In the genomic region with DNA sequence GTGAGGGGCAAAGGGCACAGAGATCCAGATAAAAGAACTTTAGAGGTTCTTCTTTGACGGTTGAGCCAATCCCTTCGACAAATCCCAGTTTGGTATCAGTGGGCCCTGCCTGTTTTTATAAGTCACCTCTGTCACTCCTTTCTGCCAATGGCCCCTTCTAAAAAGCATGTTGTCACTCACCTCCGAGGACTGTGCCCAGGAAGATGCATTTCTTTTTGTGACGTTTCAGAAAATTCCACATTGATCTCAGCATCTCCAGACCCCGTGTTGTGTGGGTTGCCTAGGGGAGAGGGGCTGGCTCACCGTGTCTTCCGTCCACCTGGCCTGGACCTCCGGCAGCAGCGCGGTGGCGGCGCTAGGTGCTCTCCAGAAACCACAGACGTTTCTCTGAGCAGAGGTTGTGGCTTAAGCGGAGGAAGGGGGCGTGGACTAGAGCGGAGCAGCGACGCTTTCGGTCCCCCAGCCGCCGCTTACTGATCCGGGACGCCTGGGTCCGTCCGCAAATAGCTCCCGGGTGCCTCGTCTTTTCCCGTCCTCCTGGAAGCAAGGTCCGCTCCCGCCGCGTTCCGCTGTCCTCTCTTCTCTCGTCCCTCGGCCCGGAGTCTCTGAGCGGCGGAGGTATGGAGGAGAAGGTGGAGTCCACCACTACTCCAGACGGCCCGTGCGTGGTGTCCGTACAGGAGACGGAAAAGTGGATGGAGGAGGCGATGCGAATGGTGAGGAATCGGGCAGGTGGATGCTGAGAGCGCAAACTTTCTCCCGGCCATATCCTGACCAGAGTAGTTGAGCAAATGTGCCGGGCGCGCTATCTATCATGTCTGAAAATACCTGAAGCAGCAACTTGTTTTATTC, we compare ENCODE assay signal across 7 mouse cellular contexts. TPM values are rescaled to one million over a fixed set of nuclear protein-coding genes. Genes with fewer than 3 reads are reported as not detected.
DNase-seq lines count a peak whose midpoint lies in the region; ATAC-seq and TF ChIP-seq lines count a peak whose summit lies in the region.

Gene Adat2 (plus strand): TSS at position 249 of the 852 bp plus-strand sequence.
Gene Pex3 (minus strand): TSS at position 497 of the 852 bp plus-strand sequence.

- intact Hi-C loops in left cerebral cortex, postnatal 4 days (cut with DNase I): no loop called here

- DNase-seq in adrenal gland, adult 2 months: peak; percentile 93
- DNase-seq in embryo, embryonic 11.5 days (ENCODE audit: low read depth, low spot score): peak; percentile 82
- peak; percentile 81 to 89 for DNase-seq in gastrocnemius, postnatal 4 days (ENCODE audit: low spot score in 2 of 2)
- DNase-seq in left cerebral cortex, postnatal 4 days: peak; percentile 88

- WGBS in intestine, postnatal 0 days: under 1% methylated on average over 51 of the region's 51 CpGs
- WGBS in midbrain, embryonic 12.5 days: 1% methylated on average over 50 of the region's 51 CpGs
- WGBS in small intestine, adult 2 months: under 1% methylated on average over 51 of the region's 51 CpGs

- H3K36me3 ChIP-seq in intestine, postnatal 0 days (ENCODE audit: control insufficient read depth, insufficient read depth): no peaks in the 10 kb centered on the region
- 0 out of 2 replicates have a peak, but pooled peaks cover 2% of the 10 kb centered on the region for H3K36me3 ChIP-seq in midbrain, embryonic 12.5 days
- peaks cover 2% of the 10 kb centered on the region; the same call in 1 of the 2 replicates for H3K36me3 ChIP-seq in small intestine, adult 2 months (ENCODE audit: control insufficient read depth, insufficient read depth, low read length)

- TF ChIP-seq POLR2A in small intestine, adult 2 months (IDR thresholded peaks at IDR 0.05; ENCODE audit: low read depth, low read length): peak; percentile 68

- peak within 1 kb of the TSS; percentile 72 for H3K4me2 ChIP-seq in intestine, postnatal 0 days (replicated peaks; ENCODE audit: low read depth)
- peak within 1 kb of the TSS; percentile 64 for H3K4me2 ChIP-seq in midbrain, embryonic 12.5 days (replicated peaks)

- H3K27ac ChIP-seq in intestine, postnatal 0 days (ENCODE audit: low read depth, low read length): peak within 1 kb of the TSS; percentile 81
- peak within 1 kb of the TSS; percentile 67 for H3K27ac ChIP-seq in midbrain, embryonic 12.5 days (replicated peaks)
- H3K27ac ChIP-seq in small intestine, adult 2 months (ENCODE audit: insufficient read depth, low read depth, low read length): peak within 1 kb of the TSS; percentile 49

- H3K4me3 ChIP-seq in intestine, postnatal 0 days (ENCODE audit: low read depth, low read length): peak within 1 kb of the TSS; percentile 76
- peak within 1 kb of the TSS; percentile 70 for H3K4me3 ChIP-seq in midbrain, embryonic 12.5 days
- H3K4me3 ChIP-seq in small intestine, adult 2 months (ENCODE audit: low read depth, low read length): peak within 1 kb of the TSS; percentile 94

- H3K9me3 ChIP-seq in intestine, postnatal 0 days (ENCODE audit: control insufficient read depth): no peaks in the 10 kb centered on the region
- no peaks in the 10 kb centered on the region for H3K9me3 ChIP-seq in midbrain, embryonic 12.5 days

- peaks cover 3% of the 10 kb centered on the region; the same call in 1 of the 2 replicates for H3K4me1 ChIP-seq in intestine, postnatal 0 days (replicated peaks; ENCODE audit: control insufficient read depth, insufficient read depth, low read length)
- H3K4me1 ChIP-seq in midbrain, embryonic 12.5 days: peaks cover 7% of the 10 kb centered on the region
- no peaks in the 10 kb centered on the region for H3K4me1 ChIP-seq in small intestine, adult 2 months (ENCODE audit: control insufficient read depth, insufficient read depth, insufficient read length, low read length)

- peak within 1 kb of the TSS; percentile 67 for H3K9ac ChIP-seq in intestine, postnatal 0 days (ENCODE audit: low read depth, low read length)
- H3K9ac ChIP-seq in midbrain, embryonic 12.5 days (replicated peaks): peak within 1 kb of the TSS; percentile 80

- TF ChIP-seq CTCF in intestine, postnatal 0 days (IDR thresholded peaks at IDR 0.05; ENCODE audit: low read depth): peak; percentile 38
- no peak for TF ChIP-seq CTCF in small intestine, adult 2 months (IDR thresholded peaks at IDR 0.05; ENCODE audit: extremely low read depth, insufficient read length, insufficient replicate concordance, low read depth, low read length)

- ATAC-seq in intestine, postnatal 0 days: peak; percentile 97
- peak; percentile 95 for ATAC-seq in midbrain, embryonic 12.5 days (ENCODE audit: low FRiP score, low read depth)

- no peaks in the 10 kb centered on the region for H3K27me3 ChIP-seq in intestine, postnatal 0 days (replicated peaks; ENCODE audit: control insufficient read depth, insufficient read depth, low read length)
- H3K27me3 ChIP-seq in midbrain, embryonic 12.5 days: no peaks in the 10 kb centered on the region
- H3K27me3 ChIP-seq in small intestine, adult 2 months (ENCODE audit: control insufficient read depth, insufficient read depth, low read length): no peaks in the 10 kb centered on the region

RNA-seq across cellular contexts. Expression of gene Adat2, which starts in this region (rescaled TPM):
- 1 to 10 TPM; 3.2 to 4.8 TPM for total RNA-seq in adrenal gland, adult 2 months (2021)
- 1.4 and 1.6 TPM in 2 replicates for polyA plus RNA-seq in adrenal gland, adult 2 months (2012; rRNA removed)
- 1 to 10 TPM; 5.1 to 5.7 TPM for total RNA-seq in gastrocnemius, postnatal 4 days (2021)
- polyA plus RNA-seq in intestine, postnatal 0 days (2015; fragmentation: Nextera tagmentation; extraction: Ambion mirVana): 2.5 and 3.2 TPM in 2 replicates
- total RNA-seq in left cerebral cortex, postnatal 4 days (2021): 1 to 10 TPM; 8.9 to 9.7 TPM
- 2.7 and 2.9 TPM in 2 replicates for polyA plus RNA-seq in midbrain, embryonic 12.5 days (2016; fragmentation: Nextera tagmentation; extraction: Ambion mirVana)
- polyA plus RNA-seq in small intestine, adult 2 months (2012; rRNA removed): 0.53 and 2.2 TPM in 2 replicates

RNA-seq across cellular contexts. Expression of gene Pex3, which starts in this region (rescaled TPM):
- 10 to 100 TPM; 32.2 to 44.4 TPM for total RNA-seq in adrenal gland, adult 2 months (2021)
- 7.3 and 9.2 TPM in 2 replicates for polyA plus RNA-seq in adrenal gland, adult 2 months (2012; rRNA removed)
- 10 to 100 TPM; 18.0 to 23.0 TPM for total RNA-seq in gastrocnemius, postnatal 4 days (2021)
- 21.5 and 23.8 TPM in 2 replicates for polyA plus RNA-seq in intestine, postnatal 0 days (2015; fragmentation: Nextera tagmentation; extraction: Ambion mirVana)
- 10 to 100 TPM; 23.4 to 25.5 TPM for total RNA-seq in left cerebral cortex, postnatal 4 days (2021)
- 21.2 and 21.8 TPM in 2 replicates for polyA plus RNA-seq in midbrain, embryonic 12.5 days (2016; fragmentation: Nextera tagmentation; extraction: Ambion mirVana)
- 1.1 and 2.3 TPM in 2 replicates for polyA plus RNA-seq in small intestine, adult 2 months (2012; rRNA removed)

Comparison
In these comparisons a context has a peak if more than half of its experiments do, and no peak if none do; other contexts are left out.
1. Peak in every context shown above with its lines: DNase-seq, ATAC-seq, H3K4me3 ChIP-seq and H3K27ac ChIP-seq.